Comparison of ENCODE assay signal across 11 mouse cellular contexts in genomic region chr11:53707718-53708009, GRCm38 (mm10). TPM values are rescaled to one million over a fixed set of nuclear protein-coding genes. Genes with fewer than 3 reads are reported as not detected.
DNase-seq lines count a peak whose midpoint lies in the region; ATAC-seq and TF ChIP-seq lines count a peak whose summit lies in the region.
"Had no signal": no experiment of that assay in that cellular context is flagged by ENCODE, and none has a peak within 500 bp of the region (broad histone marks: within the 10 kb centered on the region; RNA-seq: fewer than 3 reads in every experiment).

No protein-coding gene starts in this region.

- DNase-seq in heart, embryonic 10.5 days (ENCODE audit: low spot score), result no peak
- no peak for DNase-seq in heart, postnatal 14 days
- DNase-seq in G1E (ENCODE audit: low spot score) (no peak), adipocyte (ENCODE audit: low spot score) (no peak)
- no peak for DNase-seq in liver, postnatal 0 days
- DNase-seq in left cerebral cortex, postnatal 14 days (ENCODE audit: low spot score in 2 of 2), result no peak

- ATAC-seq in G1E (ENCODE audit: extremely low read depth, insufficient number of reproducible peaks, low FRiP score, poor library complexity, severe bottlenecking), result no peak
- no peak for ATAC-seq in heart, embryonic 16.5 days (replicated peaks; ENCODE audit: extremely low read depth, insufficient read depth, low FRiP score)
- no peak for ATAC-seq in liver, postnatal 0 days
- ATAC-seq in inflammation-experienced regulatory T-cells, adult 6 months, result no peak

- TF ChIP-seq CTCF in G1E (IDR thresholded peaks at IDR 0.05; ENCODE audit: low read depth, low read length), result no peak
- no peak for TF ChIP-seq CTCF in liver, postnatal 0 days (IDR thresholded peaks at IDR 0.05; ENCODE audit: low read depth)

- H3K9me3 ChIP-seq in heart, embryonic 10.5 days, result no peaks in the 10 kb centered on the region
- H3K9me3 ChIP-seq in G1E (replicated peaks), result no peaks in the 10 kb centered on the region
- H3K9me3 ChIP-seq in heart, embryonic 16.5 days (replicated peaks; ENCODE audit: control insufficient read depth, low read length), result no peaks in the 10 kb centered on the region
- no peaks in the 10 kb centered on the region for H3K9me3 ChIP-seq in liver, postnatal 0 days (ENCODE audit: low read length)

- H3K4me3 ChIP-seq in heart, embryonic 10.5 days, result peak overlapping the region; percentile 84
- peak overlapping the region; percentile 87 for H3K4me3 ChIP-seq in G1E (ENCODE audit: low read depth, low read length)
- peak overlapping the region; percentile 94 for H3K4me3 ChIP-seq in heart, embryonic 16.5 days (ENCODE audit: low read length)
- H3K4me3 ChIP-seq in liver, postnatal 0 days (ENCODE audit: low read depth, low read length), result peak overlapping the region; percentile 89

- peak overlapping the region; percentile 92; the same call in 1 of the 2 replicates for H3K27ac ChIP-seq in heart, embryonic 10.5 days
- H3K27ac ChIP-seq in heart, embryonic 16.5 days (ENCODE audit: low read length), result peak overlapping the region; percentile 87; the same call in 1 of the 2 replicates
- peak overlapping the region; percentile 94 for H3K27ac ChIP-seq in liver, postnatal 0 days (ENCODE audit: low read depth)

- 76% methylated on average over 3 of the region's 3 CpGs for WGBS in heart, embryonic 10.5 days
- 82% methylated on average over 3 of the region's 3 CpGs for WGBS in heart, embryonic 16.5 days
- WGBS in liver, postnatal 0 days (ENCODE audit: insufficient replicate concordance), result 73% methylated on average over 3 of the region's 3 CpGs

- H3K4me1 ChIP-seq in heart, embryonic 10.5 days, result no peaks in the 10 kb centered on the region; the same call in 1 of the 2 replicates
- peaks cover 29% of the 10 kb centered on the region for H3K4me1 ChIP-seq in G1E (ENCODE audit: insufficient read depth, low read depth, low read length)
- H3K4me1 ChIP-seq in heart, embryonic 16.5 days (ENCODE audit: control insufficient read depth, insufficient read depth, low read length), result peaks cover 5% of the 10 kb centered on the region
- H3K4me1 ChIP-seq in liver, postnatal 0 days (ENCODE audit: insufficient read depth), result peaks cover 7% of the 10 kb centered on the region; the same call in 1 of the 2 replicates

- TF ChIP-seq EP300 in liver, postnatal 0 days (IDR thresholded peaks at IDR 0.05; ENCODE audit: low read depth), result no peak

- intact Hi-C loops in heart, postnatal 14 days (cut with DNase I), result no loop called here
- intact Hi-C loops in left cerebral cortex, postnatal 14 days (cut with DNase I), result no loop called here

- H3K27me3 ChIP-seq in heart, embryonic 10.5 days (ENCODE audit: insufficient read depth, poor library complexity, severe bottlenecking), result no peaks in the 10 kb centered on the region
- no peaks in the 10 kb centered on the region for H3K27me3 ChIP-seq in G1E (ENCODE audit: insufficient read depth, low read length)
- no peaks in the 10 kb centered on the region for H3K27me3 ChIP-seq in heart, embryonic 16.5 days (ENCODE audit: control insufficient read depth, insufficient read depth, low read length)
- no peaks in the 10 kb centered on the region for H3K27me3 ChIP-seq in liver, postnatal 0 days (ENCODE audit: insufficient read depth, low read length)

- H3K36me3 ChIP-seq in heart, embryonic 10.5 days, result 0 out of 2 replicates have a peak, but pooled peaks cover 8% of the 10 kb centered on the region
- H3K36me3 ChIP-seq in G1E (replicated peaks), result peaks cover 23% of the 10 kb centered on the region
- 0 out of 2 replicates have a peak, but pooled peaks cover 3% of the 10 kb centered on the region for H3K36me3 ChIP-seq in heart, embryonic 16.5 days (ENCODE audit: control insufficient read depth, insufficient read depth)
- peaks cover 7% of the 10 kb centered on the region for H3K36me3 ChIP-seq in liver, postnatal 0 days (replicated peaks; ENCODE audit: insufficient read depth, low read length)

- peak overlapping the region; percentile 96 for H3K4me2 ChIP-seq in heart, embryonic 16.5 days (ENCODE audit: low read depth, low read length)
- H3K4me2 ChIP-seq in liver, postnatal 0 days (ENCODE audit: low read depth, low read length), result peak overlapping the region; percentile 99

- peak overlapping the region; percentile 93 for H3K9ac ChIP-seq in heart, embryonic 16.5 days (ENCODE audit: low read length)
- no peak overlapping the region for H3K9ac ChIP-seq in liver, postnatal 0 days (replicated peaks)

RNA-seq across cellular contexts. Expression of gene Rad50, which starts 0.5 kb away (rescaled TPM):
- 22.0 and 26.5 TPM in 2 replicates for polyA plus RNA-seq in heart, embryonic 10.5 days (2016; fragmentation: Nextera tagmentation; extraction: Ambion mirVana)
- 1 to 10 TPM; 8.2 to 9.4 TPM for total RNA-seq in heart, postnatal 14 days (2021)
- total RNA-seq in G1E (2014; fragmentation: Nextera tagmentation) (92.4 and 104 TPM in 2 replicates), G1E (2017) (73.7 and 97.2 TPM in 2 replicates)
- 13.7 and 16.4 TPM in 2 replicates for polyA plus RNA-seq in G1E (2012)
- polyA plus RNA-seq in heart, embryonic 16.5 days (2015; fragmentation: Nextera tagmentation; extraction: Ambion mirVana), result 19.9 and 23.9 TPM in 2 replicates
- polyA plus RNA-seq in liver, postnatal 0 days (2015; fragmentation: Nextera tagmentation; extraction: Ambion mirVana), result 9.7 and 11.1 TPM in 2 replicates
- 1 to 10 TPM; 8.2 to 9.0 TPM for total RNA-seq in left cerebral cortex, postnatal 14 days (2021)
- 10 to 100 TPM; 47.3 to 53.7 (median 48.6) TPM for polyA plus RNA-seq in inflammation-experienced regulatory T-cells, adult 6 months (2017; shearing (Covaris generic))

RNA-seq across cellular contexts. Expression of gene Il5, which starts 12.9 kb away (rescaled TPM):
- not detected in 2 replicates for polyA plus RNA-seq in heart, embryonic 10.5 days (2016; fragmentation: Nextera tagmentation; extraction: Ambion mirVana)
- not detected for total RNA-seq in heart, postnatal 14 days (2021)
- total RNA-seq in G1E (2014; fragmentation: Nextera tagmentation) (not detected in 2 replicates), G1E (2017) (0.11 TPM in 1 of 2 replicates, not detected in the other)
- polyA plus RNA-seq in G1E (2012), result not detected in 2 replicates
- not detected in 2 replicates for polyA plus RNA-seq in heart, embryonic 16.5 days (2015; fragmentation: Nextera tagmentation; extraction: Ambion mirVana)
- not detected in 2 replicates for polyA plus RNA-seq in liver, postnatal 0 days (2015; fragmentation: Nextera tagmentation; extraction: Ambion mirVana)
- total RNA-seq in left cerebral cortex, postnatal 14 days (2021), result not detected
- polyA plus RNA-seq in inflammation-experienced regulatory T-cells, adult 6 months (2017; shearing (Covaris generic)), result not detected
- total RNA-seq: common myeloid progenitor, adult 5-6 weeks; left cerebral cortex, postnatal 25 days had no signal
- polyA plus RNA-seq: C2C12 had no signal
